Mouse (Mus musculus) midbrain, embryonic 12.5 days (tissue): ENCODE results near the gene 4930516K23Rik. TPM values are rescaled to one million over a fixed set of nuclear protein-coding genes. Genes with fewer than 3 reads are reported as not detected.

Source experiments
- ATAC-seq: fragments of 200-750 bp; cut with Nextera tagmentation; 2 replicates; pipeline ENCODE4 v1.8.0; 2017; ENCODE audit warnings: low read depth, moderate TSS enrichment, moderate library complexity; ENCODE audit not compliant: low FRiP score
- H3K27ac ChIP-seq: fragments of 300-500 bp; sonication (generic); replicated peaks from 2 replicates; pipeline ENCODE4 v1.5.1; 2016; ENCODE audit warnings: mild to moderate bottlenecking
- H3K27me3 ChIP-seq: fragments of 300-500 bp; sonication (generic); 2 replicates; pipeline ENCODE4 v1.6.1; 2016; ENCODE audit warnings: mild to moderate bottlenecking
- H3K36me3 ChIP-seq: fragments of 300-500 bp; sonication (generic); 2 replicates; pipeline ENCODE4 v1.6.1; 2016
- H3K4me1 ChIP-seq: fragments of 300-500 bp; sonication (generic); 2 replicates; pipeline ENCODE4 v1.6.1; 2016
- H3K4me2 ChIP-seq: fragments of 300-500 bp; sonication (generic); replicated peaks from 2 replicates; pipeline ENCODE4 v1.6.1; 2016; ENCODE audit warnings: mild to moderate bottlenecking, moderate library complexity
- H3K4me3 ChIP-seq: fragments of 300-500 bp; sonication (generic); 2 replicates; pipeline ENCODE4 v1.5.1; 2016; ENCODE audit warnings: mild to moderate bottlenecking
- H3K9ac ChIP-seq: fragments of 300-500 bp; sonication (generic); replicated peaks from 2 replicates; pipeline ENCODE4 v1.6.1; 2016; ENCODE audit warnings: mild to moderate bottlenecking, moderate library complexity
- H3K9me3 ChIP-seq: fragments of 300-500 bp; sonication (generic); 2 replicates; pipeline ENCODE4 v1.6.1; 2016; ENCODE audit warnings: mild to moderate bottlenecking
- WGBS: fragments of 180-500 bp; shearing (Covaris S2); methylation state at CpG from one replicate; pipeline ENCODE4 v1.1.7; 2016; 5-methylcytosine and 5-hydroxymethylcytosine counted together
- polyA plus RNA-seq: library from polyadenylated mRNA; unstranded; fragments of >200 nt; fragmentation: Nextera tagmentation; extraction: Ambion mirVana; gene quantifications from 2 replicates; pipeline ENCODE4 v1.2.1, GENCODE M21; 2016

Gene 4930516K23Rik
- polyA plus RNA-seq, 1 experiment from 2014 or later, result not detected

DNA sequence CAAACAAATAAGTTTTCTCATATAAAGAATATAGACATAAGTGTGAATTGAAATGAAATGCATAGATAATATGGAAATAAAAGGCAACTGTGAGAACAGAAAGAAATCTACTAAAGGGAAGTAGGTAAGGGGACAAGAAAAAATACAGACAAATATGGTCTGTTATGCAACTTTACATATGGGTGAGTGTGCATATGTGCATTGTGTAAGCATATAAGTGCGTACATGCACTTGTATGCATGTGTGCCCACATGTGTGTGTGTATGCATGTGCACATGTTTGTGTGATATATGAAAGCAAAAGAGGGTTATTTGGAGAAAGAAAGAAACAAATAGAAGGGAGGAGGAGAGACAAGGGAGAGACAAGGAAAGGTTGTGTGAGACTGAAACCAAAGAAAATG lies 42.3 kb downstream of the 4930516K23Rik start:
- Histone ChIP-seq H3K4me2 (no peak overlapping the region), H3K4me3 (no peak overlapping the region), H3K36me3 (no peaks in the 10 kb centered on the region), H3K27me3 (no peaks in the 10 kb centered on the region), H3K9me3 (no peaks in the 10 kb centered on the region), H3K27ac (no peak overlapping the region), H3K4me1 (no peaks in the 10 kb centered on the region), H3K9ac (no peak overlapping the region)
- WGBS, result 85% methylated on average over 1 of the region's 1 CpGs
- ATAC-seq, result no peak

- no peaks in the 10 kb centered on the region for H3K4me1 ChIP-seq
- H3K9ac ChIP-seq, result no peak within 1 kb of the TSS
- no peaks in the 10 kb centered on the region for H3K27me3 ChIP-seq
- no peak within 1 kb of the TSS for H3K4me3 ChIP-seq
- ATAC-seq, result no peak
- no peak within 1 kb of the TSS for H3K27ac ChIP-seq
- no peaks in the 10 kb centered on the region for H3K36me3 ChIP-seq
- H3K4me2 ChIP-seq, result no peak within 1 kb of the TSS
- H3K9me3 ChIP-seq, result no peaks in the 10 kb centered on the region
These were observed 44.0 kb downstream of the 4930516K23Rik start, which contains the start of gene Olfr639 for GRCm38 (mm10) chr7:104017203-104017602. Gene Olfr639, minus strand, starts transcription at chr7:104017303.

Other genes with a start within 250 kb of the 4930516K23Rik start
- gene Hbb-bt, start 247.4 kb downstream of the 4930516K23Rik start, polyA plus RNA-seq, result 769 and 928 TPM in 2 replicates
- 643 and 809 TPM in 2 replicates for gene Hbb-bs, start 233.3 kb downstream of the 4930516K23Rik start, polyA plus RNA-seq
- gene Hbb-bh2, start 220.9 kb downstream of the 4930516K23Rik start, polyA plus RNA-seq, result not detected in 2 replicates
- 623 and 675 TPM in 2 replicates for gene Hbb-bh1, start 218.3 kb downstream of the 4930516K23Rik start, polyA plus RNA-seq
- gene Hbb-y, start 208.2 kb downstream of the 4930516K23Rik start, polyA plus RNA-seq, result 8,301 and 9,167 TPM in 2 replicates
- gene Olfr66, start 175.2 kb downstream of the 4930516K23Rik start, polyA plus RNA-seq, result not detected in 2 replicates
- not detected in 2 replicates for gene Olfr64, start 167.0 kb downstream of the 4930516K23Rik start, polyA plus RNA-seq
- not detected in 2 replicates for gene Olfr65, start 158.0 kb downstream of the 4930516K23Rik start, polyA plus RNA-seq
- gene Olfr631, start 132.6 kb downstream of the 4930516K23Rik start, polyA plus RNA-seq, result not detected in 2 replicates
- gene Olfr632, start 127.1 kb downstream of the 4930516K23Rik start, polyA plus RNA-seq, result not detected in 2 replicates
- not detected in 2 replicates for gene Olfr633, start 117.0 kb downstream of the 4930516K23Rik start, polyA plus RNA-seq
- not detected in 2 replicates for gene Olfr635, start 90.3 kb downstream of the 4930516K23Rik start, polyA plus RNA-seq
- not detected in 2 replicates for gene Olfr638, start 62.7 kb downstream of the 4930516K23Rik start, polyA plus RNA-seq
- 0.04 TPM in 1 of 2 replicates, not detected in the other for gene Olfr639, start 44.1 kb downstream of the 4930516K23Rik start, polyA plus RNA-seq
- gene Olfr640, start 35.9 kb downstream of the 4930516K23Rik start, polyA plus RNA-seq, result not detected in 2 replicates
- not detected in 2 replicates for gene Olfr641, start 26.0 kb downstream of the 4930516K23Rik start, polyA plus RNA-seq
- not detected in 2 replicates for gene Olfr642, start 8.8 kb downstream of the 4930516K23Rik start, polyA plus RNA-seq
- gene Olfr644, start 10.4 kb upstream of the 4930516K23Rik start, polyA plus RNA-seq, result not detected in 2 replicates
- not detected in 2 replicates for gene Olfr645, start 24.0 kb upstream of the 4930516K23Rik start, polyA plus RNA-seq
- not detected in 2 replicates for gene Olfr646, start 43.4 kb upstream of the 4930516K23Rik start, polyA plus RNA-seq
- gene Ubqln5, start 68.4 kb upstream of the 4930516K23Rik start, polyA plus RNA-seq, result not detected in 2 replicates
- not detected in 2 replicates for gene Olfr643, start 76.0 kb upstream of the 4930516K23Rik start, polyA plus RNA-seq
- gene Ubqln3, start 81.8 kb upstream of the 4930516K23Rik start, polyA plus RNA-seq, result not detected in 2 replicates
- gene Ubqlnl, start 89.1 kb upstream of the 4930516K23Rik start, polyA plus RNA-seq, result not detected in 2 replicates
- not detected in 2 replicates for gene Olfm5, start 103.4 kb upstream of the 4930516K23Rik start, polyA plus RNA-seq
- gene Olfr648, start 121.9 kb upstream of the 4930516K23Rik start, polyA plus RNA-seq, result 0.45 and 0.47 TPM in 2 replicates
- not detected in 2 replicates for gene Olfr649, start 134.5 kb upstream of the 4930516K23Rik start, polyA plus RNA-seq
- gene Trim6, start 157.3 kb upstream of the 4930516K23Rik start, polyA plus RNA-seq, result 0.72 and 1.3 TPM in 2 replicates
- gene Trim34a, start 183.0 kb upstream of the 4930516K23Rik start, polyA plus RNA-seq, result 0.83 and 1.2 TPM in 2 replicates
- 0.10 and 0.16 TPM in 2 replicates for gene Trim5, start 226.6 kb upstream of the 4930516K23Rik start, polyA plus RNA-seq